Mouse (Mus musculus) C2C12 (cell line): ENCODE data around the gene Crcp.

Experiments used
- CTCF ChIP-seq: IDR thresholded peaks from one replicate; pipeline ENCODE4 v1.5.1; 2011; ENCODE audit not compliant: control insufficient read depth, insufficient read depth, insufficient read length
- FOSL1 ChIP-seq: IDR thresholded peaks from one replicate; pipeline ENCODE4 v1.8.0; 2011; ENCODE audit warnings: mild to moderate bottlenecking, low read length; ENCODE audit not compliant: poor library complexity, insufficient read depth, severe bottlenecking
- MYOD1 ChIP-seq: IDR thresholded peaks from one replicate; pipeline ENCODE4 v1.6.1; 2011; ENCODE audit warnings: low read depth; ENCODE audit not compliant: control insufficient read depth, insufficient read length

DNA sequence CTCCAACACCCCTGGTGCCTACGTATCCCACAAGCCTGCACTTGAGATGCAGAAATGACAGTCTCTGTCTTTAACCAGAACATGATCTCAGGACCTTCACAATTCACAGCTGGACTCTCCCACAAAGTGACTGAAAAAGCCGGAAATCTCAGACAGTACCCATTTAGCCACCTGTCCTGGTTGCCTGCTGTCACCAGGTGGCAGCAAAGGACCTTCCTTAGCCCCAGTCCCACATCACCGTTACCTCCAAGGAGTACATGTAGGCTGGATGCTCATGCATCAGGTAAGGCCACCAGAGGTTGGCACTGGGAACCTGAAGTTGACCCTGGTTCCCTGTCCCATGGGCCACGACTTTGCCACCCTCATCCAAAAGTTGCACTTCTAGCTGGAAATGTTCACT is 30.0 kb upstream of the Crcp start:
- TF ChIP-seq CTCF (peak; percentile 70), MYOD1 (no peak), FOSL1 (no peak)
